Mouse (Mus musculus): ENCODE measurements around the gene Cers5.

- peak; percentile 92; the same call in 1 of the 2 replicates for TF ChIP-seq CTCF (IDR thresholded peaks at IDR 0.05; ENCODE audit: control insufficient read depth, insufficient read depth, insufficient replicate concordance, low read depth, low read length)
- TF ChIP-seq POLR2A (IDR thresholded peaks at IDR 0.05; ENCODE audit: control insufficient read depth, low read depth, low read length) = peak; percentile 43
Observed at GRCm38 (mm10) chr15:99701999-99702900, 70.4 kb downstream of the Cers5 start, which contains the start of gene Smarcd1.
